Comparison of ENCODE assay signal across 19 mouse cellular contexts in genomic region chr8:107172969-107173645, GRCm38 (mm10). TPM values are rescaled to one million over a fixed set of nuclear protein-coding genes. Genes with fewer than 3 reads are reported as not detected.
A peak's percentile ranks its signal among the peaks of the same experiment; 100 is the strongest.
DNase-seq lines count a peak whose midpoint lies in the region; ATAC-seq and TF ChIP-seq lines count a peak whose summit lies in the region.
"Had no signal": no experiment of that assay in that cellular context is flagged by ENCODE, and none has a peak within 500 bp of the region (broad histone marks: within the 10 kb centered on the region; RNA-seq: fewer than 3 reads in every experiment).

No protein-coding gene starts in this region.

- no peak for ATAC-seq in hindbrain, embryonic 11.5 days (ENCODE audit: low FRiP score)
- no peak for ATAC-seq in hindbrain, embryonic 14.5 days (ENCODE audit: low FRiP score)
- no peak for ATAC-seq in liver, embryonic 12.5 days

- no peak for DNase-seq in heart, adult 2 months
- no peak for DNase-seq in heart, postnatal 25 days (ENCODE audit: low spot score)
- no peak for DNase-seq in hindbrain, embryonic 10.5 days (ENCODE audit: low spot score)
- DNase-seq in hindbrain, embryonic 11.5 days (ENCODE audit: low spot score), result no peak
- DNase-seq in hindbrain, embryonic 14.5 days (ENCODE audit: low spot score), result no peak
- DNase-seq in retina, postnatal 1 day, result peak; percentile 16
- DNase-seq: cerebellum, adult 18-20 months; cerebellum, postnatal 36 days; kidney, postnatal 36 days; lung, adult 18-20 months; lung, postnatal 14 days; right cerebral cortex, adult 18-20 months; thymus, postnatal 14 days had no signal

- peaks cover 13% of the 10 kb centered on the region for H3K36me3 ChIP-seq in heart, adult 2 months (ENCODE audit: control insufficient read depth, insufficient read depth, low read length)
- peaks cover 100% of the 10 kb centered on the region for H3K36me3 ChIP-seq in hindbrain, embryonic 10.5 days
- H3K36me3 ChIP-seq in hindbrain, embryonic 11.5 days (ENCODE audit: control insufficient read depth, insufficient read depth, low read length), result peaks cover 20% of the 10 kb centered on the region
- peaks cover 86% of the 10 kb centered on the region for H3K36me3 ChIP-seq in hindbrain, embryonic 14.5 days (replicated peaks; ENCODE audit: control insufficient read depth, insufficient read depth)
- H3K36me3 ChIP-seq in liver, embryonic 12.5 days, result peaks cover 93% of the 10 kb centered on the region

- 0 out of 2 replicates have a peak, but pooled peaks have one; percentile 33 for TF ChIP-seq EP300 in heart, adult 2 months (IDR thresholded peaks at IDR 0.05; ENCODE audit: insufficient read depth, low read depth, low read length)

- H3K9ac ChIP-seq in heart, adult 2 months (ENCODE audit: low read depth, low read length), result no peak overlapping the region
- no peak overlapping the region for H3K9ac ChIP-seq in hindbrain, embryonic 11.5 days (ENCODE audit: low read depth, low read length)
- H3K9ac ChIP-seq in hindbrain, embryonic 14.5 days, result no peak overlapping the region
- H3K9ac ChIP-seq in liver, embryonic 12.5 days, result no peak overlapping the region
- H3K9ac ChIP-seq: embryonic facial prominence, embryonic 15.5 days had no signal

- intact Hi-C loops in heart, adult 2 months (cut with DNase I), result loop anchor here (2.0 to 5.0 kb wide), 2 partner anchors 56 to 149 kb away; no protein-coding TSS in a partner anchor
- intact Hi-C loops in heart, postnatal 25 days (cut with DNase I), result loop anchor here (5.0 kb wide), 1 partner anchor 56 kb away; no protein-coding TSS in a partner anchor

- TF ChIP-seq CTCF in heart, adult 2 months (IDR thresholded peaks at IDR 0.05), result no peak

- 45% methylated on average over 9 of the region's 9 CpGs for WGBS in heart, adult 2 months
- WGBS in hindbrain, embryonic 10.5 days, result 83% methylated on average over 9 of the region's 9 CpGs
- 78% methylated on average over 9 of the region's 9 CpGs for WGBS in hindbrain, embryonic 11.5 days
- 60% methylated on average over 9 of the region's 9 CpGs for WGBS in hindbrain, embryonic 14.5 days
- WGBS in liver, embryonic 12.5 days (ENCODE audit: insufficient replicate concordance), result 74% methylated on average over 9 of the region's 9 CpGs

- no peak for TF ChIP-seq POLR2A in heart, adult 2 months (IDR thresholded peaks at IDR 0.05; ENCODE audit: insufficient read depth, low read depth, low read length)

- no peaks in the 10 kb centered on the region for H3K79me2 ChIP-seq in heart, adult 2 months (replicated peaks; ENCODE audit: control insufficient read depth, insufficient read depth, low read length)

- H3K4me1 ChIP-seq in heart, adult 2 months (ENCODE audit: control insufficient read depth, insufficient read depth, low read length), result no peaks in the 10 kb centered on the region
- H3K4me1 ChIP-seq in hindbrain, embryonic 10.5 days (replicated peaks), result 0 out of 2 replicates have a peak, but pooled peaks cover 3% of the 10 kb centered on the region
- H3K4me1 ChIP-seq in hindbrain, embryonic 11.5 days (replicated peaks; ENCODE audit: control insufficient read depth, insufficient read depth, low read length), result no peaks in the 10 kb centered on the region
- H3K4me1 ChIP-seq in hindbrain, embryonic 14.5 days (replicated peaks; ENCODE audit: control insufficient read depth, insufficient read depth, low read length), result 0 out of 2 replicates have a peak, but pooled peaks cover 3% of the 10 kb centered on the region
- H3K4me1 ChIP-seq in liver, embryonic 12.5 days, result no peaks in the 10 kb centered on the region
- H3K4me1 ChIP-seq: embryonic facial prominence, embryonic 15.5 days; forebrain, embryonic 10.5 days; limb, embryonic 10.5 days had no signal

- no peaks in the 10 kb centered on the region for H3K27me3 ChIP-seq in heart, adult 2 months (ENCODE audit: control insufficient read depth, insufficient read depth, low read length)
- H3K27me3 ChIP-seq in hindbrain, embryonic 10.5 days (ENCODE audit: insufficient read depth, poor library complexity, severe bottlenecking), result no peaks in the 10 kb centered on the region
- no peaks in the 10 kb centered on the region for H3K27me3 ChIP-seq in hindbrain, embryonic 11.5 days (ENCODE audit: control insufficient read depth, insufficient read depth, low read length)
- no peaks in the 10 kb centered on the region for H3K27me3 ChIP-seq in hindbrain, embryonic 14.5 days (ENCODE audit: control insufficient read depth, insufficient read depth, low read length)
- H3K27me3 ChIP-seq in liver, embryonic 12.5 days (replicated peaks), result no peaks in the 10 kb centered on the region
- H3K27me3 ChIP-seq: CH12.LX; embryonic facial prominence, embryonic 15.5 days had no signal

- H3K4me3 ChIP-seq in heart, adult 2 months, result no peak overlapping the region
- H3K4me3 ChIP-seq in hindbrain, embryonic 10.5 days, result no peak overlapping the region
- H3K4me3 ChIP-seq in hindbrain, embryonic 11.5 days (ENCODE audit: low read depth, low read length), result no peak overlapping the region
- no peak overlapping the region for H3K4me3 ChIP-seq in hindbrain, embryonic 14.5 days (replicated peaks; ENCODE audit: low read length)
- no peak overlapping the region for H3K4me3 ChIP-seq in liver, embryonic 12.5 days
- H3K4me3 ChIP-seq: embryonic facial prominence, embryonic 15.5 days; forebrain, embryonic 10.5 days; limb, embryonic 10.5 days; myocyte had no signal

- H3K9me3 ChIP-seq in hindbrain, embryonic 10.5 days, result peaks cover 5% of the 10 kb centered on the region; the same call in 1 of the 2 replicates
- H3K9me3 ChIP-seq in hindbrain, embryonic 11.5 days (ENCODE audit: control insufficient read depth, low read length), result no peaks in the 10 kb centered on the region
- H3K9me3 ChIP-seq in hindbrain, embryonic 14.5 days (ENCODE audit: control insufficient read depth, low read length), result no peaks in the 10 kb centered on the region
- H3K9me3 ChIP-seq in liver, embryonic 12.5 days (replicated peaks), result 0 out of 2 replicates have a peak, but pooled peaks cover 3% of the 10 kb centered on the region
- H3K9me3 ChIP-seq: embryonic facial prominence, embryonic 15.5 days; limb, embryonic 10.5 days had no signal

- H3K27ac ChIP-seq in heart, adult 2 months, result peak overlapping the region; percentile 69
- H3K27ac ChIP-seq in hindbrain, embryonic 10.5 days, result 0 out of 2 replicates have a peak overlapping the region, but pooled peaks have one; percentile 12
- H3K27ac ChIP-seq in hindbrain, embryonic 11.5 days (ENCODE audit: low read depth, low read length), result no peak overlapping the region
- peak overlapping the region; percentile 5; the same call in 1 of the 2 replicates for H3K27ac ChIP-seq in hindbrain, embryonic 14.5 days
- H3K27ac ChIP-seq in liver, embryonic 12.5 days, result no peak overlapping the region
- H3K27ac ChIP-seq: forebrain, embryonic 10.5 days; limb, embryonic 10.5 days had no signal

- H3K4me2 ChIP-seq in hindbrain, embryonic 11.5 days (replicated peaks; ENCODE audit: low read depth, low read length), result no peak overlapping the region
- H3K4me2 ChIP-seq in hindbrain, embryonic 14.5 days (replicated peaks), result no peak overlapping the region
- no peak overlapping the region for H3K4me2 ChIP-seq in liver, embryonic 12.5 days
- H3K4me2 ChIP-seq: embryonic facial prominence, embryonic 15.5 days had no signal

RNA-seq across cellular contexts. Expression of gene Cyb5b, which starts 22.7 kb away (rescaled TPM):
- 10 to 100 TPM; 38.8 to 41.1 TPM for total RNA-seq in heart, adult 2 months (2021)
- polyA plus RNA-seq in heart, adult 2 months (2012; rRNA removed), result 33.2 and 50.8 TPM in 2 replicates
- total RNA-seq in heart, postnatal 25 days (2021), result 10 to 100 TPM; 32.8 to 36.6 TPM
- 138 and 157 TPM in 2 replicates for polyA plus RNA-seq in hindbrain, embryonic 10.5 days (2016; fragmentation: Nextera tagmentation; extraction: Ambion mirVana)
- 165 and 176 TPM in 2 replicates for polyA plus RNA-seq in hindbrain, embryonic 11.5 days (2014; fragmentation: Nextera tagmentation; extraction: Ambion mirVana)
- polyA plus RNA-seq in hindbrain, embryonic 14.5 days (2014; fragmentation: Nextera tagmentation; extraction: Ambion mirVana), result 126 and 134 TPM in 2 replicates
- 51.8 and 52.5 TPM in 2 replicates for polyA plus RNA-seq in liver, embryonic 12.5 days (2016; fragmentation: Nextera tagmentation; extraction: Ambion mirVana)

Comparison
In these comparisons a context has a peak if more than half of its experiments do, and no peak if none do; other contexts are left out.
1. H3K27ac ChIP-seq: peak in heart, adult 2 months (single experiment), hindbrain, embryonic 10.5 days (single experiment) and hindbrain, embryonic 14.5 days (single experiment); none in hindbrain, embryonic 11.5 days (single experiment) and liver, embryonic 12.5 days (single experiment).